Mouse (Mus musculus) stomach, postnatal 0 days (tissue): ENCODE measurements around the gene Irak4.

Experiments
- CTCF ChIP-seq: IDR thresholded peaks from 2 replicates; pipeline ENCODE4 v1.5.1; 2016; ENCODE audit warnings: antibody characterized with exemption, low read depth, mild to moderate bottlenecking, moderate library complexity
- EP300 ChIP-seq: optimal IDR thresholded peaks from 2 replicates; pipeline ENCODE3; 2016; ENCODE audit warnings: antibody characterized with exemption

- TF ChIP-seq EP300 (no peak), CTCF (no peak)
Measured at GRCm38 (mm10) chr15:94607768-94608167, 64.3 kb downstream of the Irak4 start.
